Mouse (Mus musculus) embryonic fibroblast, embryonic 13.5 days (primary cell): ENCODE measurements around the gene Dcbld1.

ENCODE experiments used
- CTCF ChIP-seq: IDR thresholded peaks from 2 replicates; pipeline ENCODE4 v1.5.1; 2011; ENCODE audit warnings: mild to moderate bottlenecking, control low read depth, low read length, moderate library complexity, borderline replicate concordance; ENCODE audit not compliant: insufficient read depth
- POLR2A ChIP-seq: IDR thresholded peaks from 2 replicates; pipeline ENCODE4 v1.6.1; 2011; ENCODE audit warnings: low read depth, mild to moderate bottlenecking, control low read depth, low read length, moderate library complexity

DNA sequence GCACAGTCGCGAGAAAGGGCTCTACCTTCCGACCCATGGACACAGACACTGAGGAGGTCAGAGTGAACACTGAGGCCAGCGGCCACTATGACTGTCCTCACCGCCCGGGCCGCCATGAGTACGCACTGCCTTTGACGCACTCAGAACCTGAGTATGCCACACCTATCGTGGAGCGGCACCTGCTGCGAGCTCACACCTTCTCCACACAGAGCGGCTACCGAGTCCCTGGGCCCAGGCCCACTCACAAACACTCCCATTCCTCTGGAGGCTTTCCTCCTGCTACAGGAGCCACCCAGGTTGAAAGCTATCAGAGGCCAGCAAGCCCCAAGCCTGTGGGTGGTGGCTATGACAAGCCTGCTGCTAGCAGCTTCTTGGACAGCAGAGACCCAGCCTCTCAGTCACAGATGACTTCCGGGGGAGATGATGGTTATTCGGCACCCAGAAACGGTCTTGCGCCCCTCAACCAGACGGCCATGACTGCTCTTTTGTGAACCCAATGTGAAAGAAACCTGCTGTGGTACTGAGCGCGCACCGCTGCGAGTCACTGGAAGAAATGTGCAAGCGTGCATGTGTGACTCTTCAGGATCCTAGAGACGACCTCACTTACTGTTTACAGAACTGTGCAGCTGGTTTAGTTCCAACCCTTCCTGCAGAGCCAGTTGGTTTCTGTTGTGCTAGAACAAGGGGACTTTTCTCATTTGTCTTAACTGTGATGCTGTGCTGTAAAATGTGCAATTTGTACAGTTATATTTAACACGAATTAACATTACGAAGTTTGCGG is 86.3 kb downstream of the Dcbld1 start:
- TF ChIP-seq CTCF (no peak), POLR2A (no peak)
